Mouse (Mus musculus): ENCODE data around the gene Cdkal1.

GRCm38 (mm10) chr13:29767587-29767986 lies 87.9 kb downstream of the Cdkal1 start:
- TF ChIP-seq CTCF (IDR thresholded peaks at IDR 0.05; ENCODE audit: extremely low read depth, insufficient read length, insufficient replicate concordance, low read depth, low read length): no peak
- TF ChIP-seq POLR2A (IDR thresholded peaks at IDR 0.05; ENCODE audit: low read depth, low read length): no peak

All from small intestine, adult 2 months (tissue).